9 mouse cellular contexts compared by ENCODE assay signal in genomic region chrX:12067851-12068510, GRCm38 (mm10).
DNase-seq lines count a peak whose midpoint lies in the region; ATAC-seq and TF ChIP-seq lines count a peak whose summit lies in the region.
"Had no signal": no experiment of that assay in that cellular context is flagged by ENCODE, and none has a peak within 500 bp of the region (broad histone marks: within the 10 kb centered on the region; RNA-seq: fewer than 3 reads in every experiment).

No protein-coding gene starts in this region.

- H3K4me2 ChIP-seq in kidney, postnatal 0 days (ENCODE audit: low read length): peak overlapping the region; percentile 18; the same call in 1 of the 2 replicates
- no peak overlapping the region for H3K4me2 ChIP-seq in limb, embryonic 15.5 days
- no peak overlapping the region for H3K4me2 ChIP-seq in liver, embryonic 11.5 days

- H3K27ac ChIP-seq in kidney, postnatal 0 days: no peak overlapping the region
- 0 out of 2 replicates have a peak overlapping the region, but pooled peaks have one; percentile 76 for H3K27ac ChIP-seq in forebrain, embryonic 10.5 days
- peak overlapping the region; percentile 11; the same call in 1 of the 2 replicates for H3K27ac ChIP-seq in limb, embryonic 15.5 days
- no peak overlapping the region for H3K27ac ChIP-seq in liver, embryonic 11.5 days (ENCODE audit: low read depth, low read length)

- H3K4me3 ChIP-seq in kidney, postnatal 0 days (replicated peaks; ENCODE audit: low read depth, low read length): no peak overlapping the region
- H3K4me3 ChIP-seq in forebrain, embryonic 10.5 days: peak overlapping the region; percentile 1; the same call in 1 of the 2 replicates
- no peak overlapping the region for H3K4me3 ChIP-seq in limb, embryonic 15.5 days
- H3K4me3 ChIP-seq in liver, embryonic 11.5 days (ENCODE audit: low read depth, low read length): no peak overlapping the region

- H3K36me3 ChIP-seq in kidney, postnatal 0 days (ENCODE audit: insufficient read depth, low read length): no peaks in the 10 kb centered on the region
- no peaks in the 10 kb centered on the region for H3K36me3 ChIP-seq in forebrain, embryonic 10.5 days (replicated peaks)
- H3K36me3 ChIP-seq in limb, embryonic 15.5 days: no peaks in the 10 kb centered on the region
- H3K36me3 ChIP-seq in liver, embryonic 11.5 days (ENCODE audit: control insufficient read depth, insufficient read depth, low read length): no peaks in the 10 kb centered on the region

- WGBS in kidney, postnatal 0 days: 25% methylated on average over 18 of the region's 18 CpGs
- 7% methylated on average over 18 of the region's 18 CpGs for WGBS in forebrain, embryonic 10.5 days
- 16% methylated on average over 18 of the region's 18 CpGs for WGBS in limb, embryonic 15.5 days
- WGBS in liver, embryonic 11.5 days: 37% methylated on average over 18 of the region's 18 CpGs

- DNase-seq in kidney, postnatal 0 days (ENCODE audit: low spot score): no peak
- DNase-seq in kidney, postnatal 4 days: no peak
- DNase-seq in adipocyte (ENCODE audit: low spot score): peak; percentile 44
- no peak for DNase-seq in forebrain, embryonic 10.5 days (ENCODE audit: extremely low spot score, low spot score)
- DNase-seq in left cerebral cortex, adult 9 months (ENCODE audit: low spot score in 2 of 2): no peak
- no peak for DNase-seq in right cerebral cortex, postnatal 10 days (ENCODE audit: low spot score in 2 of 2)
- DNase-seq in liver, embryonic 11.5 days (ENCODE audit: low spot score): no peak
- DNase-seq: gastrocnemius, postnatal 14 days had no signal

- H3K9me3 ChIP-seq in kidney, postnatal 0 days (replicated peaks; ENCODE audit: low read length): no peaks in the 10 kb centered on the region
- no peaks in the 10 kb centered on the region for H3K9me3 ChIP-seq in forebrain, embryonic 10.5 days
- H3K9me3 ChIP-seq in limb, embryonic 15.5 days: no peaks in the 10 kb centered on the region
- H3K9me3 ChIP-seq in liver, embryonic 11.5 days (ENCODE audit: control insufficient read depth, low read length): no peaks in the 10 kb centered on the region

- no peak for ATAC-seq in kidney, postnatal 0 days (replicated peaks; ENCODE audit: low FRiP score, low read depth)
- no peak for ATAC-seq in limb, embryonic 15.5 days (ENCODE audit: insufficient number of reproducible peaks, low FRiP score, low TSS enrichment, low read depth)
- no peak for ATAC-seq in liver, embryonic 11.5 days (replicated peaks; ENCODE audit: low FRiP score)

- no peak overlapping the region for H3K9ac ChIP-seq in kidney, postnatal 0 days (ENCODE audit: low read depth, low read length)
- H3K9ac ChIP-seq in limb, embryonic 15.5 days: no peak overlapping the region
- no peak overlapping the region for H3K9ac ChIP-seq in liver, embryonic 11.5 days (ENCODE audit: low read depth, low read length)

- no peaks in the 10 kb centered on the region; the same call in none of the 2 replicates for H3K27me3 ChIP-seq in kidney, postnatal 0 days (ENCODE audit: insufficient read depth, low read length)
- peaks cover 100% of the 10 kb centered on the region for H3K27me3 ChIP-seq in forebrain, embryonic 10.5 days (ENCODE audit: poor library complexity, severe bottlenecking)
- H3K27me3 ChIP-seq in limb, embryonic 15.5 days: peaks cover 71% of the 10 kb centered on the region
- peaks cover 58% of the 10 kb centered on the region for H3K27me3 ChIP-seq in liver, embryonic 11.5 days (replicated peaks; ENCODE audit: control insufficient read depth, insufficient read depth, low read length)

- H3K4me1 ChIP-seq in kidney, postnatal 0 days (replicated peaks; ENCODE audit: insufficient read depth, low read length): peaks cover 35% of the 10 kb centered on the region
- peaks cover 100% of the 10 kb centered on the region for H3K4me1 ChIP-seq in forebrain, embryonic 10.5 days
- H3K4me1 ChIP-seq in limb, embryonic 15.5 days: peaks cover 82% of the 10 kb centered on the region
- H3K4me1 ChIP-seq in liver, embryonic 11.5 days (replicated peaks; ENCODE audit: control insufficient read depth, insufficient read depth, low read length): peaks cover 49% of the 10 kb centered on the region

- no peak for TF ChIP-seq CTCF in kidney, postnatal 0 days (IDR thresholded peaks at IDR 0.05; ENCODE audit: low read depth)

Comparison
In these comparisons a context has a peak if more than half of its experiments do, and no peak if none do; other contexts are left out.
1. H3K27ac ChIP-seq: peak in forebrain, embryonic 10.5 days (single experiment) and limb, embryonic 15.5 days (single experiment); none in kidney, postnatal 0 days (single experiment) and liver, embryonic 11.5 days (single experiment).